Mouse (Mus musculus) kidney, adult 2 months (tissue): ENCODE results near the gene Vps26b.

Experiments used
- CTCF ChIP-seq: fragments of 200-500 bp; conservative IDR thresholded peaks from 2 replicates; pipeline ENCODE4 v1.5.1; 2011; ENCODE audit warnings: low read depth, mild to moderate bottlenecking, control low read depth, low read length, moderate library complexity, mixed read lengths; ENCODE audit not compliant: insufficient read depth, insufficient read length
- POLR2A ChIP-seq: fragments of 200-500 bp; IDR thresholded peaks from one replicate; pipeline ENCODE4 v1.6.1; 2011; ENCODE audit warnings: low read depth, low read length, control low read depth

DNA sequence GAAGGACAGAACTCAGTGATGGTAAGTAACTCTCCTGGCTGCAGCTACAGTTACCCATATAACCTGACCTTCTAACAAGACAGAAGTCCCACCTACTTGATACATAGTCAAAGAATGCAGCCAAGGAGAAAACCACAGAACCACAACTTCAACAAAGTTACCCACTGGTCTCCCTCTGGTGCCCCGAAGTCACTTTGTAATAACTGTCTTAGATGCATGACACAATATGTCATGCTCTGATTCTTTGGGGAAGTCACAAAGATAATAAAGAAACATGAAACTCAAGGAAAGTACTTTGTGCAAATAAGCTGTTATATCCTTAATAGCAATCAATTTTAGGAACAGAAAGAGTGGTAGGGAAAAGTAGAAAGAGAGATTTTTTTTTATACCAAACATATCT lies 3.2 kb downstream of the Vps26b start:
- TF ChIP-seq CTCF (no peak), POLR2A (no peak)
